Mouse (Mus musculus) intestine, postnatal 0 days (tissue): ENCODE measurements at regions not wholly inside any gene's neighbourhood (a gene's known extent, or its start where the extent isn't known, plus 50 kb on each side); places are given as distances from the start of the nearest gene placed in this dataset.

Source experiments
- ATAC-seq: fragments of 200-750 bp; cut with Nextera tagmentation; 2 replicates; pipeline ENCODE4 v1.8.0; 2017; ENCODE audit warnings: mild to moderate bottlenecking, moderate TSS enrichment, moderate library complexity
- H3K27ac ChIP-seq: fragments of 300-500 bp; sonication (generic); 2 replicates; pipeline ENCODE4 v1.5.1; 2014; ENCODE audit warnings: mild to moderate bottlenecking, low read depth, low read length, moderate library complexity
- H3K27me3 ChIP-seq: fragments of 300-500 bp; sonication (generic); replicated peaks from 2 replicates; pipeline ENCODE4 v1.6.1; 2014; ENCODE audit warnings: low read length, mixed read lengths; ENCODE audit not compliant: control insufficient read depth, insufficient read depth
- H3K36me3 ChIP-seq: fragments of 300-500 bp; sonication (generic); 2 replicates; pipeline ENCODE4 v1.6.1; 2014; ENCODE audit warnings: mild to moderate bottlenecking, moderate library complexity; ENCODE audit not compliant: control insufficient read depth, insufficient read depth
- H3K4me1 ChIP-seq: fragments of 300-500 bp; sonication (generic); replicated peaks from 2 replicates; pipeline ENCODE4 v1.6.1; 2014; ENCODE audit warnings: antibody characterized with exemption, low read length, mixed read lengths; ENCODE audit not compliant: control insufficient read depth, insufficient read depth
- H3K4me2 ChIP-seq: fragments of 300-500 bp; sonication (generic); replicated peaks from 2 replicates; pipeline ENCODE4 v1.6.1; 2014; ENCODE audit warnings: low read depth, mild to moderate bottlenecking, moderate library complexity
- H3K4me3 ChIP-seq: fragments of 300-500 bp; sonication (generic); 2 replicates; pipeline ENCODE4 v1.5.1; 2014; ENCODE audit warnings: low read depth, low read length
- H3K9ac ChIP-seq: fragments of 300-500 bp; sonication (generic); 2 replicates; pipeline ENCODE4 v1.6.1; 2014; ENCODE audit warnings: mild to moderate bottlenecking, low read depth, low read length
- H3K9me3 ChIP-seq: fragments of 300-500 bp; sonication (generic); 2 replicates; pipeline ENCODE4 v1.6.1; 2016; ENCODE audit warnings: mixed run types; ENCODE audit not compliant: control insufficient read depth
- CTCF ChIP-seq: sonication (generic); IDR thresholded peaks from 2 replicates; pipeline ENCODE4 v1.5.1; 2016; ENCODE audit warnings: low read depth, mild to moderate bottlenecking, control low read depth, antibody characterized with exemption, moderate library complexity
- WGBS: fragments of 180-500 bp; shearing (Covaris S2); extraction: QIAGEN DNeasy Blood & Tissue Kit; methylation state at CpG from one replicate; pipeline ENCODE4 v1.1.7; 2014; 5-methylcytosine and 5-hydroxymethylcytosine counted together

DNA sequence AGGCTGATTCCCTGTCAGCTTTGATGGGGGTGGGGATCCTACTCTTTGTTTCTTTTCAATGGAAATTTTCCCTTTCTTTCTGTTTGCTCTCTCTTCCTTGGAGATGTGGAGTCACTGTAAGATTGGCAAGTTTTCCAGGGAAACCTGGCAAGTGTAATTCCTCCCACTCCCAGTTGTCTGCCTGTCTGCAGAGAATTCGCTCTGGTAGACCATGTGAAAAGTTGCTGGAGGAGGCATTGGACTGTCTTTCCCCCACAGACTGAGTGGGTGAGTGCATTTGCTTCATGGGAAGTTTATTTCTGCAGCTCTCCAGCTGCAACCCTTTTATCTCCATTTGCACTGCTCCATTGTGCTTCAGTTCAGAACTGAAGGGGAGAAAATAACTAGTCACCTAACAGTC is 3561.3 kb downstream of the 9330182O14Rik start:
- Histone ChIP-seq H3K36me3 (no peaks in the 10 kb centered on the region), H3K9me3 (no peaks in the 10 kb centered on the region), H3K27ac (no peak overlapping the region), H3K4me1 (no peaks in the 10 kb centered on the region), H3K27me3 (no peaks in the 10 kb centered on the region), H3K4me3 (no peak overlapping the region), H3K4me2 (no peak overlapping the region), H3K9ac (no peak overlapping the region)
- 72% methylated on average over 1 of the region's 1 CpGs for WGBS
- ATAC-seq, result no peak
- no peak for TF ChIP-seq CTCF

DNA sequence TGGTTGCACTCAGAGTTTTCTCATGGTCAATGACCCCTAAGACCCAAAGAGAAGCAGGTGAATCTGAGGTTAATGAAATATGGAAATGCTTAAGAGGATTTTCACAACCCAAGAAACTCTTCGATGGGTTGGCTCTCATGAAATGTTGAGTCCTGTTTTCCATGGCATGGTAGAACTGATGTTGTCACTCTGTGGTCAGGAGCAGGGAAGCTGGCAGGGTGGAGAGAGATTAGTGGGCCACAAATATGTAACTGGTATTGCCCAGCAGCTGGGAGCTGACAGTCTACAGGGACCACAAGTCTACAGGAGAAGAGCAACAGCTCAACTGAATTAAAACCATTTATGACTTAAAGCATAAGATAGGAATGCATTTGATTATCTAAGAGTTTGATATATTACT is 3582.9 kb downstream of the 9330182O14Rik start:
- no peak for ATAC-seq
- Histone ChIP-seq H3K4me2 (no peak overlapping the region), H3K4me3 (no peak overlapping the region), H3K36me3 (no peaks in the 10 kb centered on the region), H3K9ac (no peak overlapping the region), H3K4me1 (no peaks in the 10 kb centered on the region), H3K27me3 (no peaks in the 10 kb centered on the region), H3K27ac (no peak overlapping the region), H3K9me3 (no peaks in the 10 kb centered on the region)
- TF ChIP-seq CTCF, result no peak
- WGBS, result 93% methylated on average over 1 of the region's 1 CpGs

DNA sequence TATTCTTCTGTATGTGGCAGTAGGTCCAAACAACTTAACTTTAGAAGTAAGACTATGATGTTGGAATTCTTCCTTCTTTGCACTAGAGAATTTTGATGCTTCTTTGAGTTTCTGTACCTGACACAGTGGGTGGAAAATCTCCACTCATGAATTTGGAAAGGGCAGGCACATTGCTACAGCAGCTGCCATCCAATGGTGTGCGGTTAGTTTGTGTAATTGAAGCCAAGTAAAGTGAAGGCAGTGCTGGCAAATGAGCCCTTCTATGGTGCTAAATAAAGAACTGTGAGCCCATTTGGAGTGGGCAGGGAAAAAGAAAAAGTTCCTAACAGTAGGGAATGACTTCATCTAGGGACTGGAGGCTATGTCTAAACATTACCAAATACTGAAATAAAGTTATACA is 3583.4 kb downstream of the 9330182O14Rik start:
- no peak for TF ChIP-seq CTCF
- Histone ChIP-seq H3K27ac (no peak overlapping the region), H3K4me3 (no peak overlapping the region), H3K27me3 (no peaks in the 10 kb centered on the region), H3K36me3 (no peaks in the 10 kb centered on the region), H3K9me3 (no peaks in the 10 kb centered on the region), H3K9ac (no peak overlapping the region), H3K4me1 (no peaks in the 10 kb centered on the region), H3K4me2 (no peak overlapping the region)
- WGBS, result 94% methylated on average over 1 of the region's 1 CpGs
- ATAC-seq, result no peak

DNA sequence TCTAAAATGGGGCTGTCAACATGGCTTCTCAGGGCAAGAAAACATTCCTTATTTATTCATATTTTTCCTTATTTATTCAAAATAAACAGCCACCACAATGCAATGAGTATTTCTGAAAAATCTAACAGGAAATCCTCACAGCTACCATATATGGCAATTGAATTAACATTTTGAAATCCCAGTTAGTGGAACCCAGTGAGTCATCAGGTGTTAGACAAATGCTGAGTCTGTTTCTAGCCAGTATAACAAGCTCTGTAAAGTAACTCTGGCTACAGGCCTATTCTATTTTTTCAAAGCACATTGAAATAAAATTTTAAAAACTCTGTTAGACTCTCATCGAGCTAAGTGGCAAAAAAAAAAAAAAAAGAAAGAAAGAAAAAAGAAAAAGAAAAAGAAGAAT is 3586.8 kb downstream of the 9330182O14Rik start:
- no peak for TF ChIP-seq CTCF
- Histone ChIP-seq H3K4me1 (no peaks in the 10 kb centered on the region), H3K9me3 (no peaks in the 10 kb centered on the region), H3K36me3 (no peaks in the 10 kb centered on the region), H3K4me3 (no peak overlapping the region), H3K27me3 (no peaks in the 10 kb centered on the region), H3K27ac (no peak overlapping the region), H3K4me2 (no peak overlapping the region), H3K9ac (no peak overlapping the region)
- 76% methylated on average over 1 of the region's 1 CpGs for WGBS
- no peak for ATAC-seq

DNA sequence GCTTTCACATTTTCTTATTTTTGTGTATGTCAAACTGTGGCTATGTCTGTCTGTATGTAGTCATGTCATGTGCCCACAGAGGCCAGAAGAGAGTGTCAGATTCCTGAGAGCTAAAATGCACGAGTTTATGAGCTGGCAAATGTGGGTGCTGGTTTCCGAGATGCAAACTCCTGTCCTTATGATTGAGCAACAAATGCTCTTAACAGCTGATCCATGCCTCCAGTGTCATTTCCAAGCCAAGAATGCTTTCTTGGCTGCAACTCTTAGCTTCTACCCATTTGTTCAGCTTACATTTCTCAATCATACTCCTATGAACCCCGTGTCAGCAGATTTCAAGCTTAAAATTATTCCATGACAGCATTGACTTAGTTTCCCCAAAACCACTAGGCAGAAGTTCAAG is 3601.5 kb downstream of the 9330182O14Rik start:
- Histone ChIP-seq H3K4me3 (no peak overlapping the region), H3K27ac (no peak overlapping the region), H3K27me3 (no peaks in the 10 kb centered on the region), H3K9ac (no peak overlapping the region), H3K36me3 (no peaks in the 10 kb centered on the region), H3K9me3 (no peaks in the 10 kb centered on the region), H3K4me1 (no peaks in the 10 kb centered on the region), H3K4me2 (no peak overlapping the region)
- TF ChIP-seq CTCF, result no peak
- WGBS, result 78% methylated on average over 3 of the region's 3 CpGs
- no peak for ATAC-seq

DNA sequence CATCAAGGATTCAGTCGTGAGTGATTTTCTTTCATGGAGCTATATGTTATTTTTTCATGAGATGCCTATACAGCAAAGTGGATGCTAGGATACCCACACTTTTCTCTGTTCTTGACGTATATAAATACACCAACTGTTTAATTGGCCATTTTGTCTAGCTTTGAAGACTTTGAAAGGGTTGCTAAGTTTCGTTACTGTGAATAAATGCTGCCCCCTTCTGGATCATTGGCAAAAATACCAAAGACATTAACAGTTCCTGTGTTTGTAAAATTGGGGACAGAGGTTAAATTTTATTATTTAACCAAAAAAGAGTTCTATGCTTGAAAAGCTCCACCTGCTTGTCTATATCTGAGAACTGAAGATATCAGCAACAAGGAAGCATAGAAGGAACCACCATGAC is 3624.1 kb downstream of the 9330182O14Rik start:
- Histone ChIP-seq H3K4me1 (no peaks in the 10 kb centered on the region), H3K27me3 (no peaks in the 10 kb centered on the region), H3K36me3 (no peaks in the 10 kb centered on the region), H3K4me2 (no peak overlapping the region), H3K4me3 (no peak overlapping the region), H3K27ac (no peak overlapping the region), H3K9ac (no peak overlapping the region), H3K9me3 (no peaks in the 10 kb centered on the region)
- whole genome bisulfite sequencing, result 20% methylated on average over 3 of the region's 3 CpGs
- ATAC-seq, result no peak
- TF ChIP-seq CTCF, result peak; percentile 66

DNA sequence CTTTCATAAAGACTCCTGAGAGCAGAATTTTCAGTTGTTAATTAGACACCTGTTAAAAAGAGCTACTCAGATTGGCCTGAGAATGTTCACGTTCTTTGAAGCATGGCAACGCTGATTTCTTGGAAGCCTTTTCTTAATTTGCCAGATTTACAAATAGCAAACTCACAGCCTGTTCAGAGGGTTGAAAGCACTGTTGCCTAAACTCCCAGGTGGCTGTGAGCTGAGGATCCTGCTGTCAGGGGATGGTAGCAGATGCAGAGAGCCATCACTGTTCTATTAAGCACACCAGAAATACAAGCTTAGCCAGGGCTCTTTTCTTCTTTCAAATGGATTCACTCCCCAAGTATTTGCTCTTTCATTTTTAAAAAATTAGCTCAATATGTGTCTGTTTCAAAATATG is 3630.4 kb downstream of the 9330182O14Rik start:
- Histone ChIP-seq H3K27ac (no peak overlapping the region), H3K4me1 (no peaks in the 10 kb centered on the region), H3K36me3 (no peaks in the 10 kb centered on the region), H3K27me3 (no peaks in the 10 kb centered on the region), H3K4me2 (no peak overlapping the region), H3K4me3 (no peak overlapping the region), H3K9me3 (no peaks in the 10 kb centered on the region), H3K9ac (no peak overlapping the region)
- no peak for ATAC-seq
- TF ChIP-seq CTCF, result no peak
- WGBS, result 83% methylated on average over 2 of the region's 2 CpGs
